Mouse (Mus musculus) liver, embryonic 16.5 days (tissue): ENCODE data around the gene Car11. TPM values are rescaled to one million over a fixed set of nuclear protein-coding genes. Genes with fewer than 3 reads are reported as not detected.

Experiments used
- polyA plus RNA-seq: library from polyadenylated mRNA; unstranded; fragments of >200 nt; fragmentation: Nextera tagmentation; extraction: Ambion mirVana; gene quantifications from 2 replicates; pipeline ENCODE4 v1.2.1, GENCODE M21; 2015

The Car11 gene
- polyA plus RNA-seq, 1 experiment from 2014 or later: 0.37 TPM

Other genes starting within 250 kb of the Car11 start
- gene Ftl1, start 240.0 kb upstream of the Car11 start, polyA plus RNA-seq: 6,125 and 6,166 TPM in 2 replicates
- gene Bax, start 232.9 kb upstream of the Car11 start, polyA plus RNA-seq: 63.3 and 63.4 TPM in 2 replicates
- 0.41 and 0.75 TPM in 2 replicates for gene Tulp2, start 218.0 kb upstream of the Car11 start, polyA plus RNA-seq
- not detected in 2 replicates for gene Gm45808, start 213.0 kb upstream of the Car11 start, polyA plus RNA-seq
- gene Dhdh, start 211.0 kb upstream of the Car11 start, polyA plus RNA-seq: 2.5 and 3.3 TPM in 2 replicates
- gene Nucb1, start 189.4 kb upstream of the Car11 start, polyA plus RNA-seq: 122 and 124 TPM in 2 replicates
- 293 and 328 TPM in 2 replicates for gene Ppp1r15a, start 173.6 kb upstream of the Car11 start, polyA plus RNA-seq
- gene Plekha4, start 173.5 kb upstream of the Car11 start, polyA plus RNA-seq: 0.47 and 0.78 TPM in 2 replicates
- 1.3 and 1.8 TPM in 2 replicates for gene Hsd17b14, start 144.9 kb upstream of the Car11 start, polyA plus RNA-seq
- 44.0 and 44.6 TPM in 2 replicates for gene Bcat2, start 129.7 kb upstream of the Car11 start, polyA plus RNA-seq
- not detected in 2 replicates for gene Fgf21, start 84.4 kb upstream of the Car11 start, polyA plus RNA-seq
- not detected in 2 replicates for gene Fut1, start 82.6 kb upstream of the Car11 start, polyA plus RNA-seq
- 0.05 and 0.06 TPM in 2 replicates for gene Izumo1, start 78.0 kb upstream of the Car11 start, polyA plus RNA-seq
- 1.7 and 1.8 TPM in 2 replicates for gene Rasip1, start 72.4 kb upstream of the Car11 start, polyA plus RNA-seq
- gene Mamstr, start 59.9 kb upstream of the Car11 start, polyA plus RNA-seq: 0.58 and 1.3 TPM in 2 replicates
- 0.02 and 0.08 TPM in 2 replicates for gene Fut2, start 33.4 kb upstream of the Car11 start, polyA plus RNA-seq
- not detected in 2 replicates for gene Ntn5, start 15.8 kb upstream of the Car11 start, polyA plus RNA-seq
- gene Sec1, start 5.4 kb upstream of the Car11 start, polyA plus RNA-seq: 0.05 TPM in 1 of 2 replicates, not detected in the other
- gene Dbp, start 5.2 kb downstream of the Car11 start, polyA plus RNA-seq: 0.27 and 0.32 TPM in 2 replicates
- 460 and 502 TPM in 2 replicates for gene Rpl18, start 15.6 kb downstream of the Car11 start, polyA plus RNA-seq
- 11.0 and 13.9 TPM in 2 replicates for gene Sphk2, start 18.2 kb downstream of the Car11 start, polyA plus RNA-seq
- 0.16 and 0.30 TPM in 2 replicates for gene Fam83e, start 21.4 kb downstream of the Car11 start, polyA plus RNA-seq
- not detected in 2 replicates for gene Spaca4, start 26.0 kb downstream of the Car11 start, polyA plus RNA-seq
- not detected in 2 replicates for gene Lmtk3, start 83.9 kb downstream of the Car11 start, polyA plus RNA-seq
- 0.08 and 0.22 TPM in 2 replicates for gene Sult2b1, start 84.8 kb downstream of the Car11 start, polyA plus RNA-seq
- 26.0 and 26.5 TPM in 2 replicates for gene Cyth2, start 114.7 kb downstream of the Car11 start, polyA plus RNA-seq
- gene Kcnj14, start 124.9 kb downstream of the Car11 start, polyA plus RNA-seq: 0.14 and 0.15 TPM in 2 replicates
- 19.2 and 20.9 TPM in 2 replicates for gene Grwd1, start 131.1 kb downstream of the Car11 start, polyA plus RNA-seq
- gene Kdelr1, start 172.9 kb downstream of the Car11 start, polyA plus RNA-seq: 27.9 and 35.3 TPM in 2 replicates
- 0.04 and 0.05 TPM in 2 replicates for gene Grin2d, start 178.5 kb downstream of the Car11 start, polyA plus RNA-seq
- gene Syngr4, start 196.9 kb downstream of the Car11 start, polyA plus RNA-seq: 0.71 and 0.95 TPM in 2 replicates
- 3.5 and 4.3 TPM in 2 replicates for gene Tmem143, start 197.1 kb downstream of the Car11 start, polyA plus RNA-seq
- 55.5 and 56.5 TPM in 2 replicates for gene Emp3, start 221.6 kb downstream of the Car11 start, polyA plus RNA-seq
- gene Ccdc114, start 224.2 kb downstream of the Car11 start, polyA plus RNA-seq: 0.94 and 1.2 TPM in 2 replicates